Mouse (Mus musculus) adrenal gland, postnatal 36 days (tissue): ENCODE measurements around the gene Ms4a18. TPM values are rescaled to one million over a fixed set of nuclear protein-coding genes. Genes with fewer than 3 reads are reported as not detected.

Source experiments
- total RNA-seq, 2 experiments: library from RNA; stranded (reverse); gene quantifications; 2 replicates each; pipeline ENCODE4 v1.2.3; 2021

Gene Ms4a18
- total RNA-seq, 2 experiments from 2014 or later, result not detected

Other genes with a start within 250 kb of the Ms4a18 start
- gene Cd6, start 188.0 kb downstream of the Ms4a18 start, total RNA-seq, result under 1 TPM in 1 of 2 experiments, not detected in 1; 0.17 TPM
- gene Slc15a3, start 178.3 kb downstream of the Ms4a18 start, total RNA-seq, result 1 to 10 TPM; 3.2 to 4.0 TPM
- 10 to 100 TPM; 34.5 to 36.1 TPM for gene Tmem132a, start 148.1 kb downstream of the Ms4a18 start, total RNA-seq
- gene Tmem109, start 136.0 kb downstream of the Ms4a18 start, total RNA-seq, result 100 to 1,000 TPM; 132 to 167 TPM
- 100 to 1,000 TPM; 122 to 188 TPM for gene Prpf19, start 122.8 kb downstream of the Ms4a18 start, total RNA-seq
- not detected for gene Zp1, start 97.4 kb downstream of the Ms4a18 start, total RNA-seq
- not detected for gene Ptgdr2, start 80.9 kb downstream of the Ms4a18 start, total RNA-seq
- 10 to 100 TPM; 16.8 to 18.4 TPM for gene Ccdc86, start 68.8 kb downstream of the Ms4a18 start, total RNA-seq
- 10 to 100 TPM in 1 of 2 experiments, under 1 TPM in 1; 0.73 to 23.5 TPM for gene Ms4a10, start 43.4 kb downstream of the Ms4a18 start, total RNA-seq
- not detected for gene Ms4a15, start 24.8 kb downstream of the Ms4a18 start, total RNA-seq
- 1 to 10 TPM; 1.4 to 3.9 TPM for gene Ms4a8a, start 63.1 kb upstream of the Ms4a18 start, total RNA-seq
- not detected for gene 1700017D01Rik, start 112.8 kb upstream of the Ms4a18 start, total RNA-seq
- gene 1700025F22Rik, start 147.3 kb upstream of the Ms4a18 start, total RNA-seq, result not detected
- gene Ms4a13, start 178.7 kb upstream of the Ms4a18 start, total RNA-seq, result not detected
- gene Ms4a12, start 214.4 kb upstream of the Ms4a18 start, total RNA-seq, result not detected
- under 1 TPM; 0.10 to 0.20 TPM for gene Ms4a1, start 248.2 kb upstream of the Ms4a18 start, total RNA-seq